Mouse (Mus musculus): ENCODE data around the gene D430019H16Rik. TPM values are rescaled to one million over a fixed set of nuclear protein-coding genes. Genes with fewer than 3 reads are reported as not detected.

The D430019H16Rik gene
- polyA plus RNA-seq, 1 experiment from 2014 or later: 2.5 TPM

DNA sequence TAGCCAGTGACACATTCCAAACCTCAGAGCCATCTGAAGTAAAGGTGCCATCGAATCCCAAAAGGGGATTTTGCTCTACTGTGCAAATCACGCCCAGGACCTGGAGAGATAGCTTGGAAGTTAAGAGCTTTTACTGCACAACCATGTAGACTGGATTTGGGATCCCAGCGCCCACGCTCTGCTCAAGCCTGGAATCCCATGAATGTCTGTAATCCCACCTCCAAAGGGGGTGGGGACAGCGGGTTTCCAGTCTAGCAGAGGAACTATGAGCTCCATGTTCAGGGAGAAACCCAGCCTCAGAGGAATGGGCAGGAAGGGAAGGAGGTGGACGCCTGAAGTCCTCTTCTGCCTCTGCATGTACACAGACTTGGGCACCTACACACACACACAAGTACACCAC lies 13.7 kb upstream of the D430019H16Rik start:
- H3K9me3 ChIP-seq (ENCODE audit: control insufficient read depth, low read length): no peaks in the 10 kb centered on the region
- no peaks in the 10 kb centered on the region for H3K36me3 ChIP-seq (ENCODE audit: control insufficient read depth, insufficient read depth, low read length)
- no peak overlapping the region for H3K27ac ChIP-seq (ENCODE audit: low read depth, low read length)
- no peak overlapping the region for H3K9ac ChIP-seq (ENCODE audit: low read depth, low read length)
- no peaks in the 10 kb centered on the region for H3K27me3 ChIP-seq (ENCODE audit: control insufficient read depth, insufficient read depth, low read length)
- WGBS: 71% methylated on average over 6 of the region's 6 CpGs
- no peak for ATAC-seq (ENCODE audit: low FRiP score, low TSS enrichment)
- H3K4me3 ChIP-seq (ENCODE audit: low read length): no peak overlapping the region
- no peak overlapping the region for H3K4me2 ChIP-seq (replicated peaks; ENCODE audit: low read depth, low read length)
- no peaks in the 10 kb centered on the region; the same call in 1 of the 2 replicates for H3K4me1 ChIP-seq (ENCODE audit: control insufficient read depth, insufficient read depth, low read length)

DNA sequence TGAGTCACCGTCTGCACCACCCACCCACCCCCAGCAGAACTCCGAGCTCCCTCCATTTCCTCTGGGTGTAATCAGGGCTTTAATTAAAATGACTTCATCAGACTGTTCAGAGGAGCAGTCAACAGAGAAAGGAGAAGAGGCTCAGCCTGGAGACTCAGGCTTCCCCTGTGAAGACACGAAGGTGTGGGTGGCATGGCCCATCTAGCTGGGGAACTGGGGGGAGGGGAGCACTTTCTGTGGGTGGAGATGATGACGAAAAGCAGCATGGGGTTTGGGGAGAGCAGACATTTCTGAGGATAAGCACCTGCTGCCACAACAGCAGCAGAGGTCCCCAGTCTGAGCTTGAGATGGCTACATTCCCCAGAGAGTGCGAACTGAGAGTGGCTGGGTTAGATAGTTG lies 10.1 kb upstream of the D430019H16Rik start:
- Histone ChIP-seq H3K4me2 (replicated peaks; ENCODE audit: low read depth, low read length) (no peak overlapping the region), H3K27ac (ENCODE audit: low read depth, low read length) (no peak overlapping the region), H3K27me3 (ENCODE audit: control insufficient read depth, insufficient read depth, low read length) (no peaks in the 10 kb centered on the region), H3K4me3 (ENCODE audit: low read length) (no peak overlapping the region), H3K9ac (ENCODE audit: low read depth, low read length) (no peak overlapping the region), H3K4me1 (ENCODE audit: control insufficient read depth, insufficient read depth, low read length) (no peaks in the 10 kb centered on the region), H3K9me3 (ENCODE audit: control insufficient read depth, low read length) (no peaks in the 10 kb centered on the region), H3K36me3 (ENCODE audit: control insufficient read depth, insufficient read depth, low read length) (no peaks in the 10 kb centered on the region)
- WGBS: 56% methylated on average over 5 of the region's 5 CpGs
- no peak for ATAC-seq (ENCODE audit: low FRiP score, low TSS enrichment)

DNA sequence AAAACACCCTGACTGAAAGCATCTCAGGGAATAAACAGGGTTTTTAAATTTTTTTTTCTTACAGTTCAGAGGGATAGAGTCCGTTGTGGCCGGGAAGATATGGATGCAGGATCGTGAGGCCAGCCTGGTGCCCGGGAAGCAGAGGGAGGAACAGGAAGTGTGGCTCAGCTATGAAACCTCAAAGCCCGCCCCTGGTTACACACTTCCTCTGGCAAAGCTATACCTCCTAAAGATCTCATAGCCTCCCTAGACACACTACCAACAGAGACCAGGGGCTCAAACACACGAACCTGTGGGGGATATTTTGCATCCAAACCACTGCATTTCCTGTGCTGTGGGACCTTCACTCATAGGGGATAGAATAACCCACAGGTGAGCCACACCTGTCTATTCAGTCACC lies 7.9 kb upstream of the D430019H16Rik start:
- H3K27me3 ChIP-seq (ENCODE audit: control insufficient read depth, insufficient read depth, low read length): no peaks in the 10 kb centered on the region
- H3K36me3 ChIP-seq (ENCODE audit: control insufficient read depth, insufficient read depth, low read length): no peaks in the 10 kb centered on the region
- ATAC-seq (ENCODE audit: low FRiP score, low TSS enrichment): no peak
- H3K4me2 ChIP-seq (replicated peaks; ENCODE audit: low read depth, low read length): no peak overlapping the region
- H3K9me3 ChIP-seq (ENCODE audit: control insufficient read depth, low read length): no peaks in the 10 kb centered on the region
- H3K9ac ChIP-seq (ENCODE audit: low read depth, low read length): no peak overlapping the region
- H3K27ac ChIP-seq (ENCODE audit: low read depth, low read length): no peak overlapping the region
- H3K4me1 ChIP-seq (ENCODE audit: control insufficient read depth, insufficient read depth, low read length): no peaks in the 10 kb centered on the region
- WGBS: 75% methylated on average over 6 of the region's 6 CpGs
- H3K4me3 ChIP-seq (ENCODE audit: low read length): no peak overlapping the region

DNA sequence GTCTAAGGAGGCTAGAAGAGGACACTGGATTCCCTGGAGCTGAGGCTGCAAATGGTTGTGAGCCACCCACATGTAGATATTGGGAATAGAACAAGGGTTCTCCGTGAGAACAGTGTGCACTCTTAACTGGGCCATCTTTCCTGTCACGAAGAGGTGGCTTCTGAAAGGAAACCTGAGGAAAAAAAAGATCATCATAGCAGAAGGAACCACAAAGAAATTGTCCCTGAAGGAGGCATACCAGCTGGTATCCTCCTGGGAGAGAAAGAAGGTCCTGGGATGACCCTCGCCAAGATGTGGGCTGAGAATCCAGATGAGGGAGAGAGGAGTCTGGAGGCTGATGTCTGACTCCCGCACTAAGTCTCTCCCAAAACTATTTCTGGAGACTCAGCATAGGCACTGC lies 4.4 kb upstream of the D430019H16Rik start:
- H3K4me2 ChIP-seq (replicated peaks; ENCODE audit: low read depth, low read length): no peak overlapping the region
- no peaks in the 10 kb centered on the region for H3K27me3 ChIP-seq (ENCODE audit: control insufficient read depth, insufficient read depth, low read length)
- no peak overlapping the region for H3K4me3 ChIP-seq (ENCODE audit: low read length)
- no peak for ATAC-seq (ENCODE audit: low FRiP score, low TSS enrichment)
- no peak overlapping the region for H3K27ac ChIP-seq (ENCODE audit: low read depth, low read length)
- no peaks in the 10 kb centered on the region; the same call in 1 of the 2 replicates for H3K4me1 ChIP-seq (ENCODE audit: control insufficient read depth, insufficient read depth, low read length)
- 85% methylated on average over 4 of the region's 4 CpGs for WGBS
- no peak overlapping the region for H3K9ac ChIP-seq (ENCODE audit: low read depth, low read length)
- H3K9me3 ChIP-seq (ENCODE audit: control insufficient read depth, low read length): no peaks in the 10 kb centered on the region
- no peaks in the 10 kb centered on the region for H3K36me3 ChIP-seq (ENCODE audit: control insufficient read depth, insufficient read depth, low read length)

DNA sequence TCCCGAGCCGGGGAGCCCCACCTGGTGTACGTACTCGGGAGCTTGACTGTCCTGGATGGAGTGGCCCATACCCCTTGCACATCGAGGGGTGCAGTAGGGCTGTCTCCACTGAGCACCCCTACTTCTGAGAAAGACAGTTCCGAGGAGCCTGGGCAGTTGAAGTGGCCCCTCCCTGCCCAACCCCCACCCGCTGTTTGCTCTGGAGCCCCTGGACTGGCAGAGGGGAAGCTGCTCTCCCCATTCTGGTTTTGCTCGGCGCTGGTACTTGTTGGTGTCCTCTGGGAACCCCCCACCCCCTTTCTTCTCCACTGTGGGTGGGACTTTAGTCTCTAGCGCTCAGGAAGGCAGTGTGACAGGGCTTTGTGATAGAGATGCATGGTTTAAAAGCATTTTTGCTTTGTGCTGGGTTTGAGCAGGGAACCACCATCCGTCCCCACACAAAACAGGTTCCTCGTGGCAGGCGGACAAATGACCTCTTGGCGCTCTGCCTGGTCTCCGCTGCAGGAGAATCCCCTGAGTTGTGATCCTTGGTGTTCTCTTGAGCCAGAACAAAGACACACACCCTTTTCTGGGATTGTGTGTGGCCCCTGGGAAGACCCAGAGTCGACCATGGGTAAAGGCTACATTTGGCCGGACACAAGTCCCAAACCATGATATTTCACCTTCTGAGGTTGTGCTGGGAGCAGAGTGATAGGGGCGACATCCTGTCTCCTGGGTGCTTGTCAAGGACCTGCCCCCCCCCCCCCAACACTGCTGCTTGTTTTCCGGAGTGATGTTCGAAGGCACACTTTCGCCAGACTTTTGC lies 804 bp downstream of the D430019H16Rik start:
- peak; percentile 65 for ATAC-seq (ENCODE audit: low FRiP score, low TSS enrichment)
- H3K36me3 ChIP-seq (ENCODE audit: control insufficient read depth, insufficient read depth, low read length): no peaks in the 10 kb centered on the region
- peaks cover 3% of the 10 kb centered on the region; the same call in 1 of the 2 replicates for H3K4me1 ChIP-seq (ENCODE audit: control insufficient read depth, insufficient read depth, low read length)
- no peaks in the 10 kb centered on the region for H3K27me3 ChIP-seq (ENCODE audit: control insufficient read depth, insufficient read depth, low read length)
- H3K4me3 ChIP-seq (ENCODE audit: low read length): peak overlapping the region; percentile 65
- 2% methylated on average over 21 of the region's 21 CpGs for WGBS
- H3K9me3 ChIP-seq (ENCODE audit: control insufficient read depth, low read length): no peaks in the 10 kb centered on the region
- peak overlapping the region; percentile 90 for H3K4me2 ChIP-seq (replicated peaks; ENCODE audit: low read depth, low read length)
- H3K27ac ChIP-seq (ENCODE audit: low read depth, low read length): no peak overlapping the region
- H3K9ac ChIP-seq (ENCODE audit: low read depth, low read length): peak overlapping the region; percentile 59

DNA sequence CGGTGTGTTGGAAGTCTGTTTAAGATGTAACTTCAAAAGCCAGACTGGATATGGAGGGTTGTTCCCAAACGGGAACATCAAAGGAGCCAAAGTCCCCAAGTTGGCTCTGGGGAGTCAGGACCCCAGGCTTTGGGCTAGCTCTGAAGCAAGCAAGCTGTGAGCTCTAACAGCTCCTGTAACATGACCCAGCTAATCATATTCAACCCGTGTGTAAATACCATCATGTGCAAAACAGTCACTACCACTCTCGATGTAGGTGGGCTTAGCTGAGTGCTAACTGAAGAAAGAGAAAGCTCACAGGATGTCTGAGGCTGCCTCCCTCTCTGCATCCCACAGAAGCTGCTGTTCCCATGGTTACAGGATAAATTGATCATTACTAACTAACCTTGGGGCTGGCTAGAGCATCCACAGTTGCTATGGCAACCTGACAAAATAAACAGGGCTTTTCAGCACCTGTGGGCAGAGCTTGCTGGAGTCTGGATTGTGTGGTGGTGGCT lies 1.5 kb downstream of the D430019H16Rik start:
- peaks cover 3% of the 10 kb centered on the region; the same call in 1 of the 2 replicates for H3K4me1 ChIP-seq (ENCODE audit: control insufficient read depth, insufficient read depth, low read length)
- 1% methylated on average over 4 of the region's 4 CpGs for WGBS
- peak overlapping the region; percentile 90 for H3K4me2 ChIP-seq (replicated peaks; ENCODE audit: low read depth, low read length)
- no peak for ATAC-seq (ENCODE audit: low FRiP score, low TSS enrichment)
- H3K4me3 ChIP-seq (ENCODE audit: low read length): peak overlapping the region; percentile 65
- H3K9me3 ChIP-seq (ENCODE audit: control insufficient read depth, low read length): no peaks in the 10 kb centered on the region
- H3K27ac ChIP-seq (ENCODE audit: low read depth, low read length): no peak overlapping the region
- H3K27me3 ChIP-seq (ENCODE audit: control insufficient read depth, insufficient read depth, low read length): no peaks in the 10 kb centered on the region
- no peaks in the 10 kb centered on the region for H3K36me3 ChIP-seq (ENCODE audit: control insufficient read depth, insufficient read depth, low read length)
- 0 out of 2 replicates have a peak overlapping the region, but pooled peaks have one; percentile 59 for H3K9ac ChIP-seq (ENCODE audit: low read depth, low read length)

DNA sequence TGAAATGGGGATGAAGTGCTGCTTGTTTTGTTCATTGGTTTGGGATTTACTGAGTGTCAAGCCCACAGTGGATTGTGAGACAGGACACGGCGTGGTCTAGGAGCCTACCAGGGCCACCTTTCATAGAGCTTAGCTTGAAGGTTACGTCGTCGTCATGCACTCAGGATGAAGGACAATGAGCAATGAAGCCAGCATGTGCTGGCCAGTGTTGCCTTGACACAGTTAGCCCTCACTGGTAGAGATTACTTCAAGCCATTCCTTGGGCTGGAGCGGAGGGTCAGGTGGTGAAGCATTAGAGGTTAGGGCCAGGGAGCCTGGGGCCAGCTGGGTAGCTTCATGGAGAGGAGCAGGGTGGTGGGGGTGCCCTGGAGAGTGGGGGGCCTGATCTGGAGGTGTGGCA lies 5.1 kb downstream of the D430019H16Rik start:
- Histone ChIP-seq H3K4me1 (ENCODE audit: control insufficient read depth, insufficient read depth, low read length) (0 out of 2 replicates have a peak, but pooled peaks cover 3% of the 10 kb centered on the region), H3K27me3 (ENCODE audit: control insufficient read depth, insufficient read depth, low read length) (no peaks in the 10 kb centered on the region), H3K4me3 (ENCODE audit: low read length) (no peak overlapping the region), H3K36me3 (ENCODE audit: control insufficient read depth, insufficient read depth, low read length) (no peaks in the 10 kb centered on the region), H3K9ac (ENCODE audit: low read depth, low read length) (no peak overlapping the region), H3K9me3 (ENCODE audit: control insufficient read depth, low read length) (no peaks in the 10 kb centered on the region), H3K27ac (ENCODE audit: low read depth, low read length) (no peak overlapping the region), H3K4me2 (replicated peaks; ENCODE audit: low read depth, low read length) (no peak overlapping the region)
- WGBS: 97% methylated on average over 6 of the region's 6 CpGs
- no peak for ATAC-seq (ENCODE audit: low FRiP score, low TSS enrichment)

DNA sequence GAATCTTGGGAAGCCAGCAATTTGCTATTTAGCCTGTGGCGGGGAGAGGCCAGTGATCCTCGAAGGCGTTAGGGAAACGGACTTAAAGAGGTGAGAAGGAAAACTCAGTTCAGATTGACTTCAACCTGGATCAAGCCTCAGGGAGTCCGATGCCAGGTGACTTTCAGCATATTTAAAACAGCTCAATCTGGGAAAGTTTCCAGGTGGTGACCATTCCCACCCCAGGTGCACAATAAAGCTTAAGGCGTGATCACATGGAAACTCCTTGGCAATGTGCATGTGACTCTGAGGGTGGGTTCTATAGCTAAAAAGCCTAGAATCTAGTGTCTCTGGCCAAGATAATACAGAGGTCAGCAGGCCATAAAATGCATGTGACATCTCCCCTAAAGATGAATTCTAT lies 7.4 kb downstream of the D430019H16Rik start:
- Histone ChIP-seq H3K36me3 (ENCODE audit: control insufficient read depth, insufficient read depth, low read length) (no peaks in the 10 kb centered on the region), H3K4me2 (replicated peaks; ENCODE audit: low read depth, low read length) (no peak overlapping the region), H3K27me3 (ENCODE audit: control insufficient read depth, insufficient read depth, low read length) (no peaks in the 10 kb centered on the region), H3K4me1 (ENCODE audit: control insufficient read depth, insufficient read depth, low read length) (no peaks in the 10 kb centered on the region), H3K27ac (ENCODE audit: low read depth, low read length) (no peak overlapping the region), H3K4me3 (ENCODE audit: low read length) (no peak overlapping the region), H3K9ac (ENCODE audit: low read depth, low read length) (no peak overlapping the region), H3K9me3 (ENCODE audit: control insufficient read depth, low read length) (no peaks in the 10 kb centered on the region)
- WGBS: 78% methylated on average over 6 of the region's 6 CpGs
- no peak for ATAC-seq (ENCODE audit: low FRiP score, low TSS enrichment)

DNA sequence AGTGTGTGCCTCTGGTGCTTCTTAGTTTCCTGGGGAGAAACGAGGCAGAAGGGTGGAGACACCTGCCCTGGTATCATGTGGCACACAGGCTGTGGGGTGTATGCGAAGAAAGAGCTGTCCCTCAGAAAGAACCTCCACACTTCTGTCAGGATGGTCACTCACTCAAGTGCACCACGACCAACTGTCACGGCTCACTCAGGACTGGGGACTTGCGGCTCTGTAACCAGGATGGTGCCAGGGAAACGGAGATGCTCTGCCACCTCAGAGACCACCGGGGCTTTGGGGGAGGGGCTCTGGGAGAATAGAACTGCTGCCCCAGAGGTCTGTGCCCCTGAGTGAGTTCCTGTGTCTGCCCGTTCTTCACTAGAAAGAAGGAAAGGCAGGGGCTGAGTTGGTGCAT lies 15.4 kb downstream of the D430019H16Rik start:
- Histone ChIP-seq H3K4me1 (ENCODE audit: control insufficient read depth, insufficient read depth, low read length) (peaks cover 23% of the 10 kb centered on the region; the same call in 1 of the 2 replicates), H3K27me3 (ENCODE audit: control insufficient read depth, insufficient read depth, low read length) (no peaks in the 10 kb centered on the region), H3K9me3 (ENCODE audit: control insufficient read depth, low read length) (no peaks in the 10 kb centered on the region), H3K27ac (ENCODE audit: low read depth, low read length) (no peak overlapping the region), H3K4me2 (replicated peaks; ENCODE audit: low read depth, low read length) (no peak overlapping the region), H3K9ac (ENCODE audit: low read depth, low read length) (no peak overlapping the region), H3K36me3 (ENCODE audit: control insufficient read depth, insufficient read depth, low read length) (no peaks in the 10 kb centered on the region), H3K4me3 (ENCODE audit: low read length) (no peak overlapping the region)
- WGBS: 65% methylated on average over 8 of the region's 8 CpGs
- no peak for ATAC-seq (ENCODE audit: low FRiP score, low TSS enrichment)

All from kidney, embryonic 14.5 days (tissue).